Mouse (Mus musculus) kidney, postnatal 36 days (tissue): ENCODE results near the gene Dnajb13.
"Not testable (repeated sequence)": the region's sequence is repeated elsewhere in the genome, so short reads cannot be mapped to it uniquely, and the experiment has no call there.

Experiments used
- DNase-seq, 2 experiments: peaks; one replicate each; pipeline ENCODE4 v3.0.0; 2021 to 2022; ENCODE audit warnings: mixed read lengths in 2 of 2

Gene Dnajb13

DNA sequence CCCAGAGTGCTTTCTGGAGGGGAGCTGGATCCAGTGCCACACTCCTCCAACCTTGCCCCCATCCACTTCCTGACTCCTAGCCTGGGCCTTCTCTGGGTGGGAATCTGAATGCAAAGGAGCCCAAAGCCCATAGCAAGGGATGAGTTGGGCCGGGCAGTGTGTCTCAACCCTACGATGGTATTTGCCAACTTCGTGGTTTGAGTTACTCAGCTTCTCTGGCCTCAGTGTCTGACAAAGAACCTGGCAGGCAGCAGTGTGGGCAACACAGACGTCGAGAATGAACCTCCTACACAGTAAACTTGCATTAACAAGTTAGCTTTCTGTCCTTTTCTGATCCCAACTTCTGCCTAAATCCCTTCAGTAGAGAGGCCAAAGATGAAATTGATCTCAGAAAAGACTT is 30.3 kb downstream of the Dnajb13 start:
- DNase-seq: no peak

DNA sequence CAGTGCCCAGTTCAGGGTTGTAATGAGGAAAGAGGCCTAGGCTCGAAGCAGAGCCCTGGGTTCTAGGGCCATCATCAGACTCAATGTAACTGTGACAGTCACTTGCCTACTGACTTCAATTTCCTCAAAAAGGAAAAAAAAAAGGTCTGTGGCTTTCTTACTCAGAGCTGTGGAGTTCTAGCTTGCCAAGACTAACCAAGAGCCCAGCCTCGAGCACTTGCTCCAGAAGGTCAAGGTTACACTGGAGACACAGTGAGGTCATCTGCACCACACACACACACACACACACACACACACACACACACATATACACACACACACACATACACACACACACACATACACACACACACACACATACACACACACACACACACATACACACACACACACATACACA is 32.7 kb downstream of the Dnajb13 start:
- DNase-seq: not testable (repeated sequence)

DNA sequence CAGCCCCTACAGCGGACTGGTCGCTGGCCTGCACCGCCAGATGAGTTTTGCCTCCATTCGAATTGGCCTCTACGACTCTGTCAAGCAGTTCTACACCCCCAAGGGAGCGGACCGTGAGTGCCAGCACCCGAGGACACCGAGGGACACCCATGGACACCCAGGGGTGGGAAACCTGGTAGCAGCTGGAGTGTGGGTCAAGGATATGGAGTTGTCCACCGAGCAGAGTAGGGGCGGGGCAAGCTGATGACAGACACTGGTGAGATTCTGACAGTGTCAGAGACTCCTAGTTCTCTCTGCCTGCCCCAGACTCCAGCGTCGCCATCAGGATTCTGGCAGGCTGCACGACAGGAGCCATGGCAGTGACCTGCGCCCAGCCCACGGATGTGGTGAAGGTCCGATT is 34.6 kb downstream of the Dnajb13 start:
- DNase-seq: no peak

DNA sequence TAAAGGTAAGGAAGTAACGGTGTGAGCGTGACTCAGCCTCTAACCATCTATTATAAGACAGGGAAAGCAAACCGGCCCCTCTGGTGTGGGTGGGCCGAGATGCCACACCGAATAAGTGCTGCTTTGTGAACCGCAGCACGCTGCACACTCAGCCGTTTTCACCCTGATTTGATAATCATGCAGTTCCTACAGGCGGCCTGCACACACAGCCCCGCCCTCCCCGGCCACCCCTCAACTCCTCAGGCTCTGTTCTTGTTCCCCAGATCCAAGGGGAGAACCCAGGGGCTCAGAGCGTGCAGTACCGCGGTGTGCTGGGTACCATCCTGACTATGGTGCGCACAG is 35.0 kb downstream of the Dnajb13 start:
- DNase-seq: no peak

DNA sequence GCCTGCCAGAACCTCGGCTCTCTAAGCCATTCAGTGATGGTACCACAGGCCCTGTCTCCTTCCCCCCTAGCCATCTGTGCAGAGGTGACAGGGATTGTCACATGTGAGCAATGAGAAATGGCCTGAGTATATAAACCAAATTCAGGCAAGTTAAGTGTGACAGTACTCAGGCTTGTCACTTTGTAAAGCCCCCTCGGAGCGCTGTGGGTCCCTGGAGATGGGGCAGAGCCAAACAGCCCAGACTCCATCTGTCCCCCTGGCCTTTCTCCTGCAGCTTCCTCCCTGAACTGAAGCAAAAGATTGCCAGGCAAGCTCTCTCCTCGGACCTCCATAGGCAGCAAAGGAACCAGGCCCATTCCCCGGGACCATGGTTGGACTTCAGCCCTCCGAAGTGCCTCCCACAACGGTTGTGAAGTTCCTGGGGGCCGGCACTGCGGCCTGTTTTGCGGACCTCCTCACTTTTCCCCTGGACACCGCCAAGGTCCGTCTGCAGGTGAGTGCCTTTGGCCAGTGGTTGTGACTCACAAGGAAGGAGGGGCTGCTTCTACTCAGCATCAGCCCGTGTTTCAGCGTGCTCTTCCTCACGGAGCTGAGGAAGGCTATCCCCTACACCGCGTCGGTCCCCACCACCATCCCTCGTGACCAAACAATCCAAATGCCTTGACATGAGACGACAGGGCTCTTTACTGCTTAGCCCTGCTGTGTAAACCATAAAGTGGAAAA is 35.5 kb downstream of the Dnajb13 start:
- DNase-seq: no peak

DNA sequence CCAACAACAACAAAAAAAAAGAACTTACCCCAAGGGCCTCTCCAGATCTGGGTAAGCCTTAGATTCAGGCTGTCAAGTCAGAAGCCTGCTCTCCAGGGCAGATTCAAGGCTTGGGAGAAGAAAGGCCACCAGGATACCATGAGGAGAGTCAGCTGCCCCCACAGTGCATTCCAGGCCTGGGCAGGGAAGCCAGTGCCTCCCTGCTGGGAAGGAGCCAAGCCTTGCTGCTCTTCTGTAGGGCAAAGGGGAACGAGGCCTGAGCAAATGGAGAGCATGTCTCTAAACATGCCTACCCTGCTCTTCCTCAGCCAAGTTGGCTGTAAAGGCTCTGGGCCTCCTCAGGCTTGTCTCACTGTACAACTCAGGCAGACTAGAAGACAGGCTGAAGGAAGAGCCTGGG is 40.1 kb downstream of the Dnajb13 start:
- DNase-seq: peak; percentile 84 to 87

DNA sequence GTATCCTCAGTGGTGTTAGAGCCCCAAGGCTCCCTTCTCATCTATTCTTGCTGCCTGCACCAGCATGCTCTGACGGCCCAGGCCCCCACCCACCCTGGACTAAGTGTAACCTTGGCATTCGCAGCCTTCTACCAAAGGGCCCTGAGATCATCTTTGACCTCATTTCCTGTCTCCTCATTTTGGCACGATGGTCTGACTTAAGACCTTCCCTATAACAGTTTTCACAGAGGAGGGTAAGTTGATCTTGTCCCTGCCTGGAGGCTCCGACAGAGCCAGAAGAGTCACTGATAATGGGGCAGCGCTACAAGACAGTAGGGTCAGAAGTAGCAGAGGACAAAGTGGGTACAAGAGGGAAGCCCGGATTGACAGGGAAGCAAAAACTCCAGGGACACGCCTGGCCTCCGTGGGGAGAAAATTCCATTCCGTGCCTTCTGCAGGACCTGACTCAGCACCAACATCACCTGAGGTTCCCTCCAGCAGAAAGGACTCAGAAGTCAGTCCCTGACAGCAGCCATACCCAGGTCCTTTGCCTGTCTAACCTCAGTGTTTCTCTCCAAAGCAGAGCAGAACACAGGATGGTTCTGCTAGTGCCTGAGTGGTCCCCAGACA is 40.8 kb downstream of the Dnajb13 start:
- DNase-seq: peak in 1 of 2 experiments; percentile 49

DNA sequence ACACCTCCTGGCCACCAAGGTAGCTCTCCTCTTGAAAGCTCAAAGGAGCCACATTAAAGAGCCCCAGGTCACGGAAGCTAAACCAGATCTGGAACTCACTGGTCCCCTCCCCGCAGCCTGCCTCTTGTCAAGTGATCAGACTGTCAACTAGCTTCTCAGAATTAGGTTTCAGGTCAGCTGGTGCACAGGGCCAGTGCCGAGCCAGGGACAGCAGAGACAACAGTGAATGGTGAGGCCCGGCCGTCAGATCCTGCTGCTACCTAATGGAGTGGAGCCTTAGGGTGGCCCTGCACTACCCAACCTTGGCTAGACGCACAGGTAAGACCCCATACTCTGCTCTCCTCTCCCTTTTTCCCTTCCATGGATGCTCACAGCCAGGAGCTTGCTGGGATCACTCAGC is 42.0 kb downstream of the Dnajb13 start, which contains the start of gene Ucp3:
Ucp3 (plus strand) TSS at position 214 of the 400 bp plus-strand sequence.
- no peak for DNase-seq

DNA sequence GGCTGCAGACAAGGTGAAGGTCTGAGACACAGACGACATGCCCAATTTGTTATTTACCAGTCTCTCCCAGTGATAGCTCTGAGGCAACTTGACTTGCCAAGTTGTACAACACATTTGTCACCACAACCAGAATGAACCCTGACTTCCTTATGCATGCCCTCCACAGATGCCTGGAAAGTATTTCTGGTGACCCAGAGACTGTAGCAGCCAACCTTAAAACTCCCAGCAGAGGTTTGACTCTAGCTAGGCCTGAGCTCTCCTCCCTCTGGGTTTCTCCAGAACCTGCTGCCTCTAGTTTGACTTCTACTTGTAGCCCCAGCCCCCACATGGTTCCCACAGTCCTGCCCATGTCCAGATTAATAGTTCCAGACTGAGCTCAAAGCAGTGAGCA is 43.4 kb downstream of the Dnajb13 start:
- no peak for DNase-seq

DNA sequence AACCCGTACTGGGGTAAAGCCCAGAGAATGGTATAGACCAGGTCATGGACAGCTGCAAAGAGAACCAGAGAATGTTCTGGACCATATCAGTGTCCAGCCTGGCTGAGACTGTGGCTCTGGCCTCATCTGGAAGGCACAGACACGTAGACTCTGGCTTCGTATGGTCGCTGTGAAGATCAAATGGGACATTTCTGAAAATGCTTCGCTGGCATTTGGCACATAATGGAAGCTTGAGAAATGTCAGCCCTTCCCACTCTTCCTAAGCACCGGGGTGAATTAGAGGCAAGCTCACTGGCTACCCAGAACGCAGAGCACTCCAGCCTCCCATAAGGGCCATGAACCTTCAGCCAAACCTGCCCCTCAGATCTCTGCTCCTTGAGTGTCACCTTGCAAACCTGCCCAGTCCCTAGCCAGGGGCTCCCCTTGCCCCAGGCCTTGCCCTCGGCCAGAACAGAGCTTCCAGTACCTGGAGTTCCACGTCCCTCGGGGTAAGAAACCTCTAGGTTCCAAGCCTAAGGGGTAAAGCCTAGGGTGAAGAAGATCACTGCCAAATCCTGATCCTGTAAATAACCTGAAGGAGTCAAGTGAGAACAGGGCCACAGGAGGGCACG is 43.9 kb downstream of the Dnajb13 start:
- DNase-seq: no peak

DNA sequence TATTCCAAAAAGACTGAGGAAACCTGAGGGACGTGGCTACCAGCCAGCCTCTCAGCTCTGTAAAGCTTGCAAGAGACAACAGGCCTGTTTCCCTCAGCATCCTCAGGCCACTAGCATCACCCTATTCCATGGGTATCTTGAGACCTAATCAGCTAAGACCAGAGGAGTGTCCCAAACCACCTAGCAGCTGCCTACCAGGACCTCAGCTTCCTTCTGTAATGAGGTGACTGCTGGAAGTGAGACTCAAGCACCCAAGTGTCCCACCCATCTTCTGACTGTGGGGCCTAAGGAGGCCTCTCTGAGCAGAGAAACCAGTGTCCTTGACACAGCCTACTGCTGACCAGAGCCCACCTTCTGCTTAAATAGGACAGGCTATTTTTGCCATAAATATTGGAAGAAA is 45.3 kb downstream of the Dnajb13 start:
- no peak for DNase-seq

DNA sequence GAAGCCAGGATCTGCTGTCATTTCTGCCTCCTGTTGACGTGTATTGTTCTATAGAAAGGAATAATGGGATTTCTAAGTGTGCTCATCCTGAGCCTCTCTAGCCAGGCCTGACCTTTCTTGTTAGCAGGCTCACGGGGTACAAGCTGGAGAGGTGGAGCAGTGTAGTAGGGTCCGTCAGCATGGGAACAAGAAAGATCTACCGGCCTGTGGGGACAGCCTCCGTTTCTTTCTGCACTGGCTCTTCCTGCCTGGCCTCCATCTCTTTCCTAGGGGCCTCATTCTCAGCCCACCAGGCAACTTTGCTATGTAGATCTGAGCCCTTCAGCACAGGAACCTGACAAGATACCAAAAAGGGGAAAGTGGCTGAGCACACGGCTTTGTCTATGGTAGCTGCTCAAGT is 46.0 kb downstream of the Dnajb13 start:
- DNase-seq: no peak

DNA sequence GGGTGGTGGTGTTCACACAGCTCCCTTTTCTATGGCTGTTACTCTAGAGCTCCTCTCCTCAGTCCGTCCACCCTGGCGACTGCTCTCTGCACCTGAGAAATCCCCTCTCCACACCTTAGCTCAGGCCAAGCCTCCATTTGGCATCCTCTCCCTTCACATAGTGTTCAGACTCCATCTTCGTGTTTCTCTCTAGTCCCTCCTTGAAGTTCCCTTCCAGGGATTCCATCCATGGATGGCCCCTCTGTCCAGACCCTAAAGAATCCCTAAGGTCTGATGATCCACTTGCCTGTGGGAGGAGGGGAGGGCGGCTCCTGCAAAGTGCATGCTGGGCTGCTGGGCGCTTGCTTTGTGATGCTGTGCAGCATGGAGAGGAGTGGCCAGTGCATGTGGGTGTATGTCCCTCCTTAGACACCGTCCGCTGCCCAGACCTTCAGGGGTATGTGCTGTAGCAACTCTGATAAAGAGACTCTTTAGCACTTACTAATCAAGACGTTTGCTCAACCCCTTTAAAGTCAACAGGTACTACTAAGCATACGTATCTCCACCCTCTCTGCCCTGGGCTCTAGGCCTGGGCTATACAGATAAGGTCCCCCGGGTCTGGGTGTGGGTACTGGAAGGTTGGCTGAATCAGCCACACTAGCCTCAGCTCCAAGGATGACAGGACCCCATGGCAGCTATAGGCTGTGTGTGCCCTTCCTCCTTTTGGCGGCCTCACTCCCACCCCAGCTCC is 47.8 kb downstream of the Dnajb13 start:
- no peak for DNase-seq

DNA sequence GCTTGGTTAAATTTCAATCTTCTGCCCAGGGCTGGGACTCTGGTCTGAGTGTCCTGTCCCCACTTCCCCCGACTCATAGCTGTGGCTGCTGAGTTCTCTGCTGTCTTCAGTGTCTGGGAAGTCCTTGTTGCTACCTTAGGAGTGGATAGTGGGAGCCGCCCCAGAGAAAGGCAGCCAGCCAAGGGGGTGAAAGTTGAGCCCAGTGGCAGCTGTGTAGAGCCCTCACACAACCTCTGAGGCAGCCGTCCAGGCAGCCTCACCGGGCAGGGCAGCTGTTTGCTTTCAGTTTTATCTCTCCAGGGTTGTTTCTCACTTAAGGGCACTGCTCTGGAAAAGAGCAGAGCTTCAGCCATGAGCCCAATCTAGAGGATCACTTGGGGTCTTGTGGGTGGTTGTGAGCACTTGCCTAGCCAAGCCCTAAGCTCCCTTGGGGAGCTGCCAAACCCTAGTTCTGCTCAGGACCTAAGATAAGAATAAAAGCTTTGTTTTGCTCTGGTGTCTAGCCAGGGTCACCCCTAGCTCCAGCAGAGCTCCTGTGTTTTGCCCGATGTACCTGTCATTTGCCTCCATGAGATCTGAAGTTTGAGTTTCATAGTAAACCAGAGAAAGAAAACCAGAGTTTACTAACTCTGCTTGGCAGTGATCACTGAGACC is 49.0 kb downstream of the Dnajb13 start:
- peak; percentile 94 for DNase-seq

DNA sequence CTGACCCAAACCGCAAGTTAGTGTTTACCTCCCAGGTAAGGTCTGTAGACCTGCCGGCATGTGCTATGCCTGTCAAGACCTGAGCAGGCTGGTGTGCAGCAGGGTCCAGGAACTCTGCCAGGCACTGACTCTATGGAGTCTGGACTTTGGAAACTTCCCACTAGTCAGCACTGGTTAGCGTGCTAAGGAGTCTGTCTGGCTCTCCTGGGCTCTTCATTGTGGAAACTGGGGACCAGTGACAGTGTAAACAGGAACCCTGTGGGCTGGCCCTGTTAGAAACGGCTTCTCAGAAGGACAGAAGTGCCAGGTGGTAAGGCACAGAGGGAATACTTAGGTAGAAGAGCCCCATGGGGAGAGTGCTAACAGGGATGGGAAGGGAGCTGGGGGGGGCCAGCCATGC is 49.5 kb downstream of the Dnajb13 start:
- DNase-seq: peak; percentile 84 to 91

DNA sequence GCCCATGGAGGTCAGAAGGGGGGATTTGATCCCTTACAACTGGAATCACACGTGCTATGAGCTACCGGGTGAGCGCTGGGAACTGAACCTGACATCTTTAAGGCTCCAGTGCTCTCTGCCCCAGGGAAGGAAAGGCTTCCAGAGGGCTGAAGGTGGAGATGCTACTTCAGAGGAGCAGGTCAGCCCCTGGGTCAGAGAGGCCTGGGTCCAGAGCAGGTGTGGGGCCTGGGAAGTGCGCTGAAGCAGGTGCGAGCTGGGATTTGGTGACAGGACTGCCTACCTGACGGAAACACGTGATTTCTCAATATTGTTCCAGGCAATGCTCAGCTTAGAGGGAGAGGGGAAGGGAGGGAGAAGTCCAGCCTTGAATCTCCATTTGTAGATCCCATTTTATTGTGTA is 50.5 kb downstream of the Dnajb13 start:
- peak in 1 of 2 experiments; percentile 27 for DNase-seq

DNA sequence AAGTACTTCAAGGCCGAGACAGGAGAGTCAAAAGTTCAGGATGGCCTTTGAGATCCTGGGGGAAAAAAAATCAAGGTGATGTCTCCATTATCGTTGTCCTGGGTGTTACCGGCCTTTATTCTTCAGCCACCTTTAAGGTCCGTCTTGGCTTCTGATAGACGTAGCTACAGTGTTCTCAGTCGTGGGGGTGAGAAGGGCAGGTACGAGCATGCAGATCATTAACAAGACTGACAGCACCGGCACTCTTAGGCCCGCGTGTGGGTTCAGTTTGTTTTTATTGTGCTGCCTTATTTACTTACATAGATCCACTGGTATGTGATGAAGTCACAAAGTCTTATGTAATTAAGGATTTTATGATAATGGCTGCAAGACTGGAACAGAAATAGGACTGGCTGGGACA is 51.0 kb downstream of the Dnajb13 start:
- peak; percentile 64 to 83 for DNase-seq

DNA sequence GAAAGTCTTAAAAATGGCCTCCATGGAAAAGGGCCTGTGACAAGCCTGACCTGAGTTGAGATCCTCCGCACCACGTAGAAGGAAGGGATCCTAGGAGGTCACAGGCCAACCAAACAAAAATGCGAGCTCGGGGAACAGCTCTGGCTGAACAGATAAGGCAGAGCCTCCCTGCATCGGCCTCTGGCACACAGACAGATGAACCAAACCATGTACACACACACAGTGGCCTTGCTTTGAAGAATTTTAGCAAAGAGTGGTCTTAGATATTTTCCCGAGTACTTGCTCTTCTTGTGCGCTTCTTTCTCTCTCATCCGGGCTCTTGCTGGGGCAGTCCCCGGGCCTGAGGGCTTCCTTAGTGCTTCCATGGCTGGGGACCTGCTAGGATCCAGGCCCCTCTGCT is 51.6 kb downstream of the Dnajb13 start:
- DNase-seq: no peak

DNA sequence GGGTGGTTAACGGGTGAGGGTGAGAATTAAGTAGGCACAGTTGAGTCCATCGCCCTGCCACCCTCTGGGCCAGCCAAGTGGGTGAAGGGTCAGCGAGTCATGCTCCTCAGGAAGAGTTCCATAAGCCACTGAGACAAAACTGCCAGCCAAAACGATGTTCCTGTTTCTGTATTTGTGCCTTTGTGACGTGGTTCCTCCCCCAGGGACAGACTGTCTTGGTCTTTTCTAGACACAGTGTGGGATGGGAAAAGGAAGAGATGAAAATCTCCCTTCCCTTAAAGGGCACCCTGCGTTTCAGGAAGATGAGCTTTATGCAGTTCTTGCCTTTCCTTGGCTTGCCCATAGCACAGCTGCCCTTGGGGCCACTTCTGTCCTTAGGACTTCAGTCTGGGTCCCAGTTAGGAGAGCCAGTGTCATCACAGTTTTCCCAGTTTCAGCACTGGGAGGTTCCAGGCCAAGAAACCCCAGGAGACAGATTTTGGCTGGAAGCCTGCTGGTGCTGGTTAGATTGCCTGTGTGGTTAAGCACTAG is 53.1 kb downstream of the Dnajb13 start:
- peak; percentile 89 to 93 for DNase-seq

DNA sequence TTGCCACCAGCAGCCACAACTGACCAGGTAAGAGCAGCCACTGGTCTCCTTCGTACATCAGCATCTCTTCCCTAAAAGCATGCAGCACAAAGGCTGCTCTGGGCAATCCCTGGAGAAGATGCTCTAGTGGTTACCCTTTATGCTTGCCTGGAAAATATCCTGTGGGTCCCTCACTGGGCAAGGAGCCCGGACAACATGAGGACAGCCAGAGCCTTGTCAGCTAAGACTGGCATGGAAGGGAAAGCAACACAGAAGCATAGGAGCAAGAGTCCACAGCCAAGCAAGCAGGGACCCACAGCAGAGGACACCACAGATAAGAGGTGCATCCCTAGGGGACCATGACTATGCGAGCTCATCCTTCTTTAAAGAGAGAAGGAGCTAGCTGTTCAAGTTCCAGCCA is 54.9 kb downstream of the Dnajb13 start:
- DNase-seq: no peak

DNA sequence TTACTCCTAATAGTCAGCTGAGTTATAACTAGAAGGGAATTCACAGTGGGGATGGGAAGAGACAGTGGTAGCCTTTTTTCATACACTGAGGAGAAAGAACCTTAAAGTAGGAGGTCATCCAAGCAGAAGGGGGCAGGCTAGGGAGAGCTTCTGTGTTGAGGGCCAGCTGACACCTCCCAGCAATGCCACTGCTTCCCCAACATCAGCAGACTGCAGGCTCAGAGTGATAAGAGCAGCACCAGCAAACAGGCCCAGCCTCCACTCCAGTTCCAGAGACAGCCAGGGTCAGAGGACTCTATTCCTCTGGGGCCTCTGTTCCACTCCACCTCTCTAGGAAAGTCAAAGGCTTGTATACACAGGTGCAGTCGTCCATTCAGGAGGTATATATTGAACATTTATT is 56.6 kb downstream of the Dnajb13 start:
- no peak for DNase-seq
